Mouse (Mus musculus): Measurements from ENCODE around the gene Aoc2.

- no peak for TF ChIP-seq TBP (conservative IDR thresholded peaks at IDR 0.05; ENCODE audit: low read depth, low read length)
- no peak for TF ChIP-seq POLR2A (IDR thresholded peaks at IDR 0.05; ENCODE audit: low read depth, low read length)
- no peak for TF ChIP-seq NRF1 (IDR thresholded peaks at IDR 0.05; ENCODE audit: low read depth, low read length)
- TF ChIP-seq CHD2 (IDR thresholded peaks at IDR 0.05; ENCODE audit: low read length): no peak
- TF ChIP-seq MXI1 (IDR thresholded peaks at IDR 0.05; ENCODE audit: low read depth, low read length): no peak
- no peak for TF ChIP-seq ETS1 (conservative IDR thresholded peaks at IDR 0.05; ENCODE audit: low read depth, low read length)
- no peak for TF ChIP-seq SIN3A (IDR thresholded peaks at IDR 0.05; ENCODE audit: low read length)
- TF ChIP-seq UBTF (IDR thresholded peaks at IDR 0.05; ENCODE audit: low read depth, low read length): no peak
- no peak for TF ChIP-seq CTCF (conservative IDR thresholded peaks at IDR 0.05 in 1 of 2, IDR thresholded peaks at IDR 0.05 in 1 of 2; ENCODE audit: low read depth in 2 of 2, low read length in 2 of 2)
- TF ChIP-seq EP300 (IDR thresholded peaks at IDR 0.05; ENCODE audit: low read length): no peak
- no peak for TF ChIP-seq USF2 (conservative IDR thresholded peaks at IDR 0.05; ENCODE audit: low read depth, low read length)
- no peak for TF ChIP-seq POLR2AphosphoS2 (IDR thresholded peaks at IDR 0.05; ENCODE audit: low read depth, low read length)
- TF ChIP-seq ZC3H11A (IDR thresholded peaks at IDR 0.05; ENCODE audit: low read depth, low read length): no peak
These were observed 34.9 kb downstream of the Aoc2 start for GRCm38 (mm10) chr11:101359776-101360175.
